Mouse (Mus musculus) myocyte (in vitro differentiated cells): ENCODE data around the gene Myh7b.

Source experiments
- E2F4 ChIP-seq: IDR thresholded peaks from one replicate; pipeline ENCODE4 v1.6.1; 2011; ENCODE audit warnings: mild to moderate bottlenecking, control low read depth, moderate library complexity; ENCODE audit not compliant: insufficient read depth
- MAX ChIP-seq: IDR thresholded peaks from one replicate; pipeline ENCODE4 v1.6.1; 2011; ENCODE audit warnings: low read depth, mild to moderate bottlenecking, control low read depth
- POLR2A ChIP-seq: IDR thresholded peaks from one replicate; pipeline ENCODE4 v1.6.1; 2011; ENCODE audit warnings: low read depth, mild to moderate bottlenecking, control low read depth, moderate library complexity; ENCODE audit not compliant: insufficient read length
- POLR2AphosphoS2 ChIP-seq: IDR thresholded peaks from one replicate; pipeline ENCODE4 v1.6.1; 2011; ENCODE audit warnings: low read depth, control low read depth; ENCODE audit not compliant: insufficient read length
- USF1 ChIP-seq: IDR thresholded peaks from one replicate; pipeline ENCODE4 v1.6.1; 2011; ENCODE audit warnings: low read depth, mild to moderate bottlenecking, control low read depth, moderate library complexity

- TF ChIP-seq E2F4, result no peak
- TF ChIP-seq USF1, result no peak
- no peak for TF ChIP-seq POLR2A
- TF ChIP-seq MAX, result no peak
- no peak for TF ChIP-seq POLR2AphosphoS2
These were observed 19.1 kb downstream of the Myh7b start for GRCm38 (mm10) chr2:155630153-155630552.
